Mouse (Mus musculus): ENCODE data around the gene Spp2. TPM values are rescaled to one million over a fixed set of nuclear protein-coding genes. Genes with fewer than 3 reads are reported as not detected.

Gene Spp2
- polyA plus RNA-seq, 1 experiment, result not detected

DNA sequence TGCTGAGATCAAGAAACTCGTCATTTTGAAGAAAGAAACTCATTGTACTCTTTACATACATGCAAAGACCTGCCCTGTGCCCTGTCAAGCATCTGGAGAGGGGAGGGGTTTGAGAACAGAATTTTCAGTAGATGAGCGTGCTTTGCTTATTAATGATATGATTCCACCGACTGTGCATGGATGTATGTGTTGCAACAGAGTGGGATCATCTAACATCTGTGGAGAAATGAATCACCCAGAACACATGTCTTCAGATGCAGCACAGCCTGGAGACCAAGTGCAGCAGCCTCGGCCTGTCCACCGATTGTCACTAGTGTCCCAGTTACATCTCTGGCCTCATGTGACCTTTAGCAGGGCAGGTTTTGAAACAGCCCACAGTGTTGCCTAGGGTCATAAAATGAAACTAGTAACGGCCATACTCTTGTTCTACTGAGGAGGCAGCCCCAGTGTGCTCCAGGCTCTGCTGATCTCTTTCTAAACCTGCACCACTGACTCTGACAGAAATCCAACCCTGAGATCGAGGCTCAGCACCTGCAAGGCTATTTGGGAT is 16.2 kb downstream of the Spp2 start:
- TF ChIP-seq CTCF (IDR thresholded peaks at IDR 0.05; ENCODE audit: control insufficient read depth, insufficient read depth, insufficient replicate concordance, low read depth, low read length), result no peak
- TF ChIP-seq POLR2A (IDR thresholded peaks at IDR 0.05; ENCODE audit: control insufficient read depth, low read depth, low read length), result no peak
- Histone ChIP-seq H3K4me3 (ENCODE audit: control insufficient read depth, low read depth, low read length) (no peak overlapping the region), H3K27me3 (ENCODE audit: control insufficient read depth, insufficient read depth, low read length) (no peaks in the 10 kb centered on the region), H3K36me3 (ENCODE audit: control insufficient read depth, insufficient read depth, low read length) (no peaks in the 10 kb centered on the region), H3K27ac (ENCODE audit: control insufficient read depth, insufficient read depth, low read depth, low read length) (no peak overlapping the region), H3K4me1 (ENCODE audit: control insufficient read depth, insufficient read depth, low read length) (no peaks in the 10 kb centered on the region)

DNA sequence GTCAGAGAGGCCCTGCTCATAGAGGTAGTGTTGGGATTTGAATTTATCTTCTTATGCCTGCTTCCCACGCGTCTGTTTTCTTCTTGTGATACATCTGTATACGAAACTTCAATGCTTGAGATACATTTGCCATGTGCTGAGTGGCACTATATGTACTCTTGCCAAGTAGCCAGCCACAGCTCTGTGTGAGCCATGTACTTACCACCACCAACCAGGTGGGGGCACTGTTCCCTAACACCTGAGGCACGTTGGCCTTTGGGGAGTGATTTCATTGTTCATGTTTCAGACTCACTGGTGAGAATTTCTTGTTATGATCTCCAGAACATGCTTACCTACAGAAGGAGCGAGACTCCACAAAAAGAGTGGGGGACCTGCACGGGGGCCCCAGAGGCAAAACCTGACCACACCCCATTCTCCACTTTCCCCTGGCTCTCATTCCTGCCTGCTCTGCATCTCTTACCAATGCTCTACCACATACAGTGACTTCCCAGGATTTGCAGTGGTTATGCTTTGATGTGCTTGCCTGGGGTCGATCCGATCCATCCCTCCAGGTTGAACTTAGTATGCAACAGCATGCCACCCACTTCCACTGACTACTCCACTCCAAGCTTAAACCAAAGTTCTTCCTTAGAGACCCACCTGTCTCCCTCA is 18.0 kb downstream of the Spp2 start:
- no peak for TF ChIP-seq POLR2A (IDR thresholded peaks at IDR 0.05; ENCODE audit: control insufficient read depth, low read depth, low read length)
- peak; percentile 97 for TF ChIP-seq CTCF (IDR thresholded peaks at IDR 0.05; ENCODE audit: control insufficient read depth, insufficient read depth, insufficient replicate concordance, low read depth, low read length)
- Histone ChIP-seq H3K27ac (ENCODE audit: control insufficient read depth, insufficient read depth, low read depth, low read length) (no peak overlapping the region), H3K36me3 (ENCODE audit: control insufficient read depth, insufficient read depth, low read length) (no peaks in the 10 kb centered on the region), H3K4me1 (ENCODE audit: control insufficient read depth, insufficient read depth, low read length) (no peaks in the 10 kb centered on the region), H3K4me3 (ENCODE audit: control insufficient read depth, low read depth, low read length) (no peak overlapping the region), H3K27me3 (ENCODE audit: control insufficient read depth, insufficient read depth, low read length) (no peaks in the 10 kb centered on the region)

DNA sequence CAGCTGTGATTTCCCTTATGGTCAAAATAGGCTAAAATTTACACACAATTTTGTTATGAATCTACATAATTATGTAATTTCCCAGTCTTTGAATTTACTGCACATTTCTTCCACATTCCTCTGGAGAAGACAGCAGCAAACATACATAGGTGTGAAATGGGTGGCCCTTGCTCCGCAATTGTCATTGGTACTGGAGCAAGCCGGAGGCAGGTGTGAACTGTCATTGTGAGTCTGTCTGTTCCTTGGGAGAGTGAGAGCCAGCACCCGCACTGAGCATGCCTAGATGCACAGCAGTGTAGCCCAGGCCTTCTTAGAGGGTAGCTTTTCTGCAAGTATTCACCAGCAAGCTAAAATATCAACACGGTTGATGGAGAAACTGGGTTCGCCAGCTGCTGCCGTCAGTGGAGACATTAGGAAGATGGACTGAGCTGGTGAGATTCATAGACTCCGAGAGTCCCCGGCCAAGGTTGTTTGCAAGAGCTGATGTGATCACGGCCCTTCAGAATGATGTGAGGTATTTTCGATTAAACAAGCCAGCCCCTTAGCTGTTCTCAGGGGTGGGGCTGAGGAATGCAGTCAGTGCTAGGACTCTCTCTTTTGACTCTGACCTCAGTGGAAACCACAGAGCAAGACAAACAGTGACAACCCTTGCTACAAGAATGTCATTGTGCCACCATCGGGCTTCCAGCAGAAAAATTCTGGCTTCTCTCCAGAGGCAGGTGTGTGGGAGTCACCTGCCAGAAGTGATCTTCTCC is 21.4 kb downstream of the Spp2 start:
- no peaks in the 10 kb centered on the region for H3K36me3 ChIP-seq (ENCODE audit: control insufficient read depth, insufficient read depth, low read length)
- H3K4me3 ChIP-seq (ENCODE audit: control insufficient read depth, low read depth, low read length), result no peak overlapping the region
- H3K27ac ChIP-seq (ENCODE audit: control insufficient read depth, insufficient read depth, low read depth, low read length), result no peak overlapping the region
- H3K27me3 ChIP-seq (ENCODE audit: control insufficient read depth, insufficient read depth, low read length), result no peaks in the 10 kb centered on the region
- TF ChIP-seq CTCF (IDR thresholded peaks at IDR 0.05; ENCODE audit: control insufficient read depth, insufficient read depth, insufficient replicate concordance, low read depth, low read length) (no peak), POLR2A (IDR thresholded peaks at IDR 0.05; ENCODE audit: control insufficient read depth, low read depth, low read length) (no peak)
- H3K4me1 ChIP-seq (ENCODE audit: control insufficient read depth, insufficient read depth, low read length), result no peaks in the 10 kb centered on the region

DNA sequence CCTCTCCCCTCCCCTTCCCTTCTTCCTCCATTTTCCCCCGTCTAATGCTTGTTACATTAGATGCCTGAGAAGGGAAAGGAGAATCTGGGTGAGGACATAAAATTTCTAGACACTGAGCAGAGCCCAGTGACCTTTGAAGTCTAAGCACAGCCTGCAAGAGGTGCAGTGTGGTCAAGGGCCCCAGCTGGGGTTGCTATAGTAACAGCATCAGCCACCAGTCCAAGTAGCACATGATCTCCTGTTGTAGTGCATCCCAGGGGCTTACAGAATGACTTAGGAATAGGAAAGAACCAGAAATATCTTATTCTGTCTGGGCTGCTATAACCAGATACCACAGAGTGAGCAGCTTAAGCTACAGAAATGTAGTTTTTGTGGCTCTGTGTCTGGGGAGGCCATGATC is 22.7 kb downstream of the Spp2 start:
- TF ChIP-seq POLR2A (IDR thresholded peaks at IDR 0.05; ENCODE audit: control insufficient read depth, low read depth, low read length), result no peak
- TF ChIP-seq CTCF (IDR thresholded peaks at IDR 0.05; ENCODE audit: control insufficient read depth, insufficient read depth, insufficient replicate concordance, low read depth, low read length), result no peak
- Histone ChIP-seq H3K27me3 (ENCODE audit: control insufficient read depth, insufficient read depth, low read length) (no peaks in the 10 kb centered on the region), H3K27ac (ENCODE audit: control insufficient read depth, insufficient read depth, low read depth, low read length) (no peak overlapping the region), H3K36me3 (ENCODE audit: control insufficient read depth, insufficient read depth, low read length) (no peaks in the 10 kb centered on the region), H3K4me3 (ENCODE audit: control insufficient read depth, low read depth, low read length) (no peak overlapping the region), H3K4me1 (ENCODE audit: control insufficient read depth, insufficient read depth, low read length) (no peaks in the 10 kb centered on the region)

DNA sequence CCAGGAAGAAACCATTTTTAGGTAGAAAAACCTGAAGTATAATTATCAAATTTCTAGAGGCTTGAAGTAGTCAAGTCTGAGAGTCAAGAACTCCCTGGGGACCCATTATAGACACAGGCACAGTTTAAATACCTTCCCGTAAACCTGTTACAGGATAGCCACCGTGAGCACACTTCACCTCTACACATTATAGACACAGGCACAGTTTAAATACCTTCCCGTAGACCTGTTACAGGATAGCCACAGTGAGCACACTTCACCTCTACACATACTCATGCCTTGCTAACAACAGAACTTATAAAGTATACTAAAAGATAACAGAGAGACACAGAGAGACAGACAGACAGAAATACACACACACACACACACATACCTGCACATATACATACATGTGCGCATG is 24.5 kb downstream of the Spp2 start:
- no peak for TF ChIP-seq CTCF (IDR thresholded peaks at IDR 0.05; ENCODE audit: control insufficient read depth, insufficient read depth, insufficient replicate concordance, low read depth, low read length)
- TF ChIP-seq POLR2A (IDR thresholded peaks at IDR 0.05; ENCODE audit: control insufficient read depth, low read depth, low read length), result no peak
- Histone ChIP-seq H3K27ac (ENCODE audit: control insufficient read depth, insufficient read depth, low read depth, low read length) (no peak overlapping the region), H3K4me1 (ENCODE audit: control insufficient read depth, insufficient read depth, low read length) (no peaks in the 10 kb centered on the region), H3K36me3 (ENCODE audit: control insufficient read depth, insufficient read depth, low read length) (no peaks in the 10 kb centered on the region), H3K27me3 (ENCODE audit: control insufficient read depth, insufficient read depth, low read length) (no peaks in the 10 kb centered on the region), H3K4me3 (ENCODE audit: control insufficient read depth, low read depth, low read length) (no peak overlapping the region)

DNA sequence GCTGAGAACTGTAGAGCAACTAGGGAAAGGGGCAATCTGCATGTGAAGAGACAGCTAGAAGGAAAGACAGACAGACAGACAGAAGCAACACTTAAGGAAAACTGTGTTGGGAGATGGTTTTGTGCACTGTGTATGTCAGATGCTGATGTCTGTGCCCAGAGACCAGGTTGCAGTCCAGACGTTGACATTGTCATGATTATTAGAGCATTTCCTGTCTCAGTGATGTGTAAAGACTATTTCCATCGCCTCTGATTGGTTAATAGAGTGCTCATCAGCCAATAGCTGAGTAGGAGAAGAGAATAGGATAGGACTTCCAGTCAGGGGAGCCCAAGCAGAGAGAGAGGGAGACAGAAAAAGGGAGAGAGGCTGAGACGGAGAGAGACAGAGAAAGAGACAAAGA is 25.8 kb downstream of the Spp2 start:
- no peak overlapping the region for H3K4me3 ChIP-seq (ENCODE audit: control insufficient read depth, low read depth, low read length)
- H3K36me3 ChIP-seq (ENCODE audit: control insufficient read depth, insufficient read depth, low read length), result no peaks in the 10 kb centered on the region
- TF ChIP-seq CTCF (IDR thresholded peaks at IDR 0.05; ENCODE audit: control insufficient read depth, insufficient read depth, insufficient replicate concordance, low read depth, low read length) (no peak), POLR2A (IDR thresholded peaks at IDR 0.05; ENCODE audit: control insufficient read depth, low read depth, low read length) (no peak)
- no peak overlapping the region for H3K27ac ChIP-seq (ENCODE audit: control insufficient read depth, insufficient read depth, low read depth, low read length)
- no peaks in the 10 kb centered on the region for H3K4me1 ChIP-seq (ENCODE audit: control insufficient read depth, insufficient read depth, low read length)
- no peaks in the 10 kb centered on the region for H3K27me3 ChIP-seq (ENCODE audit: control insufficient read depth, insufficient read depth, low read length)

DNA sequence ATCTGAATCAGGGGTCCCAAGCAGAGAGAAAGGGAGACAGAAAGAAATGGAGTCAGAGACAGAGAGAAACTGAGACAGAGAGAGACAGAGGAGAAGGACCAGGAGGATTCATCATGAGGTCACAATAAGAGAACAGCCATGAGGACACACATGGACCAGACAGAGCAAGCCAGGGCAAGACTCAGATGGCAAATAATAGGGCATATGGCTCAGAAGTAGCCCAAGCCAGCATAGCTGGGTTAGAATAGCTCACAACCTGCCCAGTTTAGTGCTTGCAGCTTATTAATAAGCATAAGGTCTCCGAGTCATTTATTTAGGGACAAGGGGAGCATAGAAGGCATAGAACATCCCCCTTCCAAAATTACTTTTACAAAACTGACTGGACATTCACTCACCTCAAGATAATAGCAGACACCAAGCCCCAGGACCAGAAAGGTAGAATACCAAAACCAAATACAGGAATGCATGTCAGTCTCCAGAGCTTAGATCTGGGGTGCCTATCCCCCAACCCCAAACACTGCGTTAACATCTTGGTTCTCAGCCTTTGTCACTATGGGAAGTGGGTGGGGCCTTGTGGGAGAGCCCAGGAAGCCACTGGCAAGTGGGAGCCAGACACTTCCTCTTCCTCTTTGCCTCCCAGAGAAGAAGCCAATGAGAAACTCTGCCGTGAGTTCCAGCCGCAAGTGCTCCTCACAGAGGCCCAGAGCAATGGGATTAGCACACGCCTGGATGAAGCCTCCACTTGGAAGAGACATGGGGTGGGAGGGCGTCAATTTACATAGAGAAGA is 26.5 kb downstream of the Spp2 start:
- H3K36me3 ChIP-seq (ENCODE audit: control insufficient read depth, insufficient read depth, low read length), result no peaks in the 10 kb centered on the region
- no peak overlapping the region for H3K27ac ChIP-seq (ENCODE audit: control insufficient read depth, insufficient read depth, low read depth, low read length)
- H3K4me1 ChIP-seq (ENCODE audit: control insufficient read depth, insufficient read depth, low read length), result no peaks in the 10 kb centered on the region
- TF ChIP-seq POLR2A (IDR thresholded peaks at IDR 0.05; ENCODE audit: control insufficient read depth, low read depth, low read length) (no peak), CTCF (IDR thresholded peaks at IDR 0.05; ENCODE audit: control insufficient read depth, insufficient read depth, insufficient replicate concordance, low read depth, low read length) (no peak)
- H3K27me3 ChIP-seq (ENCODE audit: control insufficient read depth, insufficient read depth, low read length), result no peaks in the 10 kb centered on the region
- H3K4me3 ChIP-seq (ENCODE audit: control insufficient read depth, low read depth, low read length), result no peak overlapping the region
